Mouse (Mus musculus) embryo, embryonic 10 days (tissue): Measurements from ENCODE around the gene Pigr.

ENCODE experiments used
- DNase-seq: peaks from one replicate; pipeline ENCODE4 v3.0.0-alpha.2; 2015; ENCODE audit warnings: low spot score

The Pigr gene

GRCm38 (mm10) chr1:130826448-130826847 is at the start of gene Pigr:
Gene Pigr (plus strand): TSS chr1:130826684.
- DNase-seq = no peak

GRCm38 (mm10) chr1:130779867-130780266 is 46.6 kb upstream of the Pigr start:
- DNase-seq = no peak

GRCm38 (mm10) chr1:130784054-130784453 is 42.4 kb upstream of the Pigr start:
- peak; percentile 41 for DNase-seq

DNA sequence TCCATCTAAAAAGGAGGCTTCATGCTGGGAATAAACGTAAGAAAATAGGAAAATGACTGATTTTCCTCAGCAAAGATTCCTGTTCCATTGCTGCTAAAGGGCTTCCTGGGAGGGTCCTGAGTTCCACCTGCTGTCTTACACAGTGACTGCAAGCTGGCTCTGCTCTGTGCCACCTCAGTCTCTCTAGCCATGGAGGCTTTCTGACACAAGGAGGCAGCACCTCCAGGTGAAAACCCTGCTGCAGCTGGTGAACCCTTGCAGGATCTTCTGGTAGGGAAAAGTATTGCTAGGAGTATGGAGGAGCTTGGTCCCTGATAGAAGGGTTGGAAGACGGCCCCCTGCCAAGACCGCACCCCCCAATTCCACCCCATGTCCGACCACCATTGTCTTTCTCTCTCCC is 39.5 kb upstream of the Pigr start:
- no peak for DNase-seq

DNA sequence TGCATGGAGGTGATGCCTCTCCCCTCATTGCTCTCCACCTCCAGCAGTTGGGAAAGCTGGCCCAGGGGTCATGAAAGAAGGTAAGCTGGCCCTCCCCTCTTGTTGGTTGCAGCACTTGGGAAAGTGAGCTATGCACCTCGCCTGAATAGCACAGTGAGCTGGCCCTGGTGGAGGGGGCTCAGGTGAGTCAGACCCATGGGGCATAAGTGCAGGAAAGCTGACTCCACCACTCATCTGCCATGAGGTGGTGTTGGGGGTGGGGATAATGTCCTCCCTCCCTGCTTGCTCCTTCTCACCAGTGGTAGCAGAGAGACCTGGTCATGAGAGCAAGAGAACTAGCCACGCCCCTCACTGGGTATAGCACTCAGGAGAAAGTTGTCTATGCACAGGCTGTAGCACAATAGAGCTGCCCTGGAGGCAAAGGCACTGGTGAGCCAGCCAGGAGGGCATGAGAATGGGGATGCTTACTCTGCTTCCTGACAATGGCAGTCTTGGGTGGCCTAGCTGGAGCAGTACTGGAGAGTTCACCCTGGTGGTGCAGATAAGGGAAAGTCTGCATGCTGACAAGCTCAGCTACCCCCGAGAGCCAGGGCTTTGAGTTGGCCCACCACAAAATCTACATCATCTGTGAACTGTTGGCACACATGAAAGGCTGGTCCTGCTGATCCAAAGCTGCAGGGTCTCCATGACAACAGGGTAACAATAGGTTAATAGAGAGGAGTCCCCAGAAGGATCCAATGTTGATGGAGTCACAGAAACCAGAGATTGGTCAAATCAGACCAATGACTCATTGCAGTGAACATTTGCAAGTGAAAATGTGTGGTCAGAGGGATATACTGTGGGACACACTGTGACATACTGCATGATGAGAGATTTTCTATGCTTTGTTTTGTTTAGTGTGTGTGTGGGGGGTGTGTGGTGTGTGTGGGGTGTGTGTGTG is 36.7 kb upstream of the Pigr start:
- no peak for DNase-seq

- DNase-seq = no peak
Observed at GRCm38 (mm10) chr1:130795331-130795730, 31.2 kb upstream of the Pigr start.

DNA sequence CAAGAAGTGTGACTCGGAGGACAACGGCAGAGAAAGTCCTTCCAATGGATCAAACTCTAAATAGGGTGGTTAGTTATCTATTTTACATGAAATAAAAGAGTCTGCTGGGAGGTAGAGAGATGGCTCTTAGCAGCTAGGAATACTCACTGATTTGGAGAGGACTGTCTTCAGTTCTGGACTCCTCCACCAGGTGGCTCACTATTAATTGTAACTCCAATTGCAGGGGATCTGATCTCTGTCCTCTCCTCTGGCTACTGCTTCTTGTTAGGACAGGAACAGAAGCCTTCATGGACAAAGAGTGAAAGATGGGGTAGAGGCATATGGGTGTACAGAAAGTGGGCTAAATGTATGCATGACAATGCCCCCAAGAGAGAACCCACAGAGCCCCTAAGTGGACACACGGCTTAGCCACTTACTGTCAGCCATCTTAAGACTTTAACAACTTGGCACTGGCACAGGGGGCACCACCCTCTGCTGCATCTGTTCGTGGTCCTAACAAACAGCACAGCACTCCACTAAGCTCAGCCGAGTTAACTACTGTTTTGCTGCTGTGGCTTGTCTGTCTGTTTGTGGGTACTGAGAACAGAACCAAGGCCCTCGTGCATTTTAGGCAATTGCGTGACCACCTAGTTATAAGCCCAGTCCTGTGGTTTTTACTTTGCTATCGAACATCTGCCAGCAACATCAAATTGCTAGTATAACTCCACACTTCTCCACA is 29.4 kb upstream of the Pigr start:
- DNase-seq = peak; percentile 43

DNA sequence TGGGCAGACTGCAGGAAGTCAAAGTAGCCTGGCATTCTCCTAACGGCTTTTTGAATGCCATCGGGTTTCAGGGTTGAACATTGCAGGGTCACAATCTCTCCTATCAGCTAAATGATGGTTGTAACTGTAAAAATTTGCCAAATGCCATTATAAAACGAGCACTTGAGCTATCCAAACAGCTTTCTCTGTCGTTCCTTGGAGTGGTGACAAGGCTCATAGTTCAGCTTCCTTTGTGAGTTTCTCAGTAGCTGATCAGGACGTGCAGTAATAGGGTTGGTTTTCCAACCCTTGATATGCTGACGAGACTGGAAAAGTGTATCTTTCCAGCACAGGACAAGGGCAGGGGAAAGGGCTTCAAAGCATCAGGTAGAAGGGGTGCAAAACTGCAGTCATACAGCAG is 28.4 kb upstream of the Pigr start:
- no peak for DNase-seq

- no peak for DNase-seq
Observed at GRCm38 (mm10) chr1:130798551-130798950, 27.9 kb upstream of the Pigr start.

- DNase-seq = no peak
Observed at GRCm38 (mm10) chr1:130799399-130799798, 27.1 kb upstream of the Pigr start.

- no peak for DNase-seq
Observed at GRCm38 (mm10) chr1:130800602-130801001, 25.9 kb upstream of the Pigr start, which contains the start of gene Fcamr. Gene Fcamr (plus strand): TSS chr1:130800902.

GRCm38 (mm10) chr1:130801511-130801910 is 25.0 kb upstream of the Pigr start:
- DNase-seq = no peak

GRCm38 (mm10) chr1:130802976-130803375 is 23.5 kb upstream of the Pigr start:
- DNase-seq = no peak

GRCm38 (mm10) chr1:130804279-130804678 is 22.2 kb upstream of the Pigr start:
- DNase-seq = peak; percentile 7

DNA sequence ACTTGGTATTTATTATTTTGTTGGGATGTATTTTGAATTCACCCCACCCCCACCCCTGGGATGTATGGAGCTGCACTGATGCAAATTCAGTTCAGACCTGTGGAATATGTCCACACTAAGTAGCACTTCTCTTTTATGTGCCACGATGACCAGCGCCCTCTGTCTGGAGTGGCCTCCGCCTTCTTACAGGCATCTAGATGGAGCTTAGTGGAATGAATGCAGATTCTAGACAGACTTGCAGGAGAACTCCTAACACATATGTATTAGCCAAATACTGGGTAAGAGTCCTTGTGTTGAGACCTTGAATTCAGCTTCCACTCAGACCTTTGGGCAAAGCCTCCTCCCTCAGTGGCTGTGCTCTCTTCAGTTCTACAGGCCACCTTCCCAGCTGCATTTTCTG is 15.6 kb upstream of the Pigr start:
- DNase-seq = no peak

DNA sequence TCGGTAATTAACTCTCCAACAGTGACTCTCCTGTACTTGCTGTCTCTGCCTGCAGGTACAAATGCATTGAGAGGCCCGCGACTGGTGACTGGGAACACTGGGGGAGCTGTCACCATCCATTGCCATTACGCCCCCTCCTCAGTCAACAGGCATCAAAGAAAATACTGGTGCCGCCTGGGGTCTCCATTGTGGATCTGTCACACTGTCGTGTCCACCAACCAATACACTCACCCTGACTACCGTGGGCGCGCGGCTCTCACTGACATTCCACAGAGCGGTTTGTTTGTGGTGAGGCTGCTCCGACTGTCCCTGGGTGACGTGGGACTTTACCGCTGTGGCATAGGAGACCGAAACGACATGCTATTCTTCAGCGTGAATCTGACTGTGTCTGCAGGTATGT is 15.2 kb upstream of the Pigr start:
- no peak for DNase-seq

DNA sequence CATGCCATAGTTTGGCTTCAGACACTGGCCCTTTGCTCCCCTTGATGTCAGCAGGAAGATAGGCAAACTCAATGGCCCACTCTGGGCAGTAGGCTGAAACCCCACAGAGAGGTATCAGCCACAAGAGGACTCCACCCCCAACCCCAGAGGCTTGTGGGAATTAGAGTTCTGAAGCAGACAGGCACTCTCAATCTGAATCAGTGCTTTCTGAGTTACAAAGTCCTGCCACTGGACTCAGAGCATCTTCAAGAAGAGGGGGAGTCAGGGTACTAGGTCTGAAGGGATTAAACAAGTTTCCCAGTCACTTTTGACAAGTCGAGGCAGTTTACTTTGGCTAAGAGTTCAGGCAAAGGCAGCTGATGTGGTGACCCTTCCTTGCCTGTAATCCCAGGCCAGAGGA is 6.7 kb upstream of the Pigr start:
- no peak for DNase-seq

DNA sequence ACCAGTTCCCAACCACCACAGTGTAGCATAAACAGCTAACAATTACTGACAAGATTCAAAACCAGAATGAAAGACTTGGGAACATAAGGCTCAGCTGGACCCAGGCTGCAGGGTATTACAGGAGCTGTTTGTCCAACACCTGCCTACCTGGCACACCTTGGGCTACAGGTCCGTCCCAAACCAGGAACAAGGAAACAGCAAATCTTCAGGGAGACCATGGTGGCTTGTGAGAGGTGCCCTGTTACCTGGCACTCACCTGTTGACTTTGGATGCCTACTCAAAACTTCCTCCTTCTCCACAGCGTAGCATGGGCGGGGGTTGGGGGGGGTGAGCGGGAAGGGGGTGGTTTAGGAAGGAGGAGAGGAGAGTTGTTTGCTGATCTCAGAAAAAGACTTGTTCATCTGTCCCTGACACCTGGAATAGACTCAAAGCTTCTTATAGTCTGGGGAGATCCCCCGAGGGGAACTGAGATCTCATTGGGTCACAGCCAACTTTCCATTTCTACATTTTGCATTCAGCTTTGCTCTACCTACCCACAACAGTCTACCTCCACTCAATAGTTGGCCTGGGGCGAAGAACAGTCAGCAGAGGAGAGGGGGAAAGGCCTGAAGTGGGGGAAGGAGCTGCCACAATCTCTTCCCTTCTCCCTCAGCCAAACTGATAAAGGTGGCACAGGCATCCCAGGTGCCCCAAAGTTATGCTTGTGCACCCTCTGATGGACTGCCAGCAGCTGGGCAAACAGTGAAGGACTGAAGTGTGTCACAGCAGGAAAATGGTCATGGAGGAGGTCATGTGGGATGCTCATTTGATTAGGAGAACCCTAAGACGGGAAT is 6.0 kb upstream of the Pigr start:
- no peak for DNase-seq

DNA sequence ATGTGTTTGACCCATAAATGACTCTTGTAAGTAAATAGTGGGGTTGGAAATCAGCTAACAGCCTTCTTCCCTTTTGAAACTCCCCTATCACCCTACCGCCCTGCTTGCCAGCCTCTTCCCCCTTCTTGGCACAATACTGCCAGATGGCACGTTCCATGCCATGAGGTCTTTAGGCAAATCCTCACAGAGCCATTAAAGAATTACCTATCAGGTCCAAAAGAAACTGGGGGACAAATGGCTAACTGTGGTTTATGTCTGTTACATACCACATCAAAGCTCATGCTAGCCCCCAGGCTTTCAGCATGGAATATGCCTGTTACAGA is 5.4 kb upstream of the Pigr start:
- DNase-seq = no peak

DNA sequence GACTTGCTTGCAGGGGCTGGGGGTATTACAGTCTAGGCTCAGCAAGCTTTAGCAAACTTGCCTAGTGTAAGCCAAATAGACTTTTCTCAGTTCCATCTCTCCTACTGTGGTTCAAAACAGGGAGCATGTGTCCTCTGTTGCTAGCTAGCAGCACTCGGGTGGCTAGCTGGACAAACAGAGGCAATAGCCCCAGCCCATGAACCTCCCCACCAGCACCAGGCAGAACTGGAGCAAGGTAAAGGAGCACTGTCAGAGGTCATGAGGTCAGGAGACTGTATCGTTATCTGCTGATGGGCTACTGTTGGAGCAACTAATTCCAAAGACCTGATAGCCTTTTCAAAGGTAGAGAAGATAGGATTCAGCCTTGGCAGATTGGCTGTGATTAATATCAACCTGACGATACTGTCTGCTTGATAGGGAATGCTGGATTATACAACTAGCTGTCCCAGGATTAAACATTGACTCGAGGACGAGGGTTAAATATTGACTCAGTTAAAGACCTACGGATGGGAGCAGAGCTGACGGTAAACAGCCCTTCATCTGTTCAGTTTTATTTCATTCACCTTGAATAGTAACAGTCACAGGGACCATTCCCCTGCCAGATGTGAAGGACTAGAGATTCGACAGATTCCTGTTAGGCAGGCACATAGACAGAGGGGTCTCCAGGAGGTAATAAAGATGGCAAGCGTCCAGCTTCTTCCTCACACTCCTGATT is 4.4 kb upstream of the Pigr start:
- no peak for DNase-seq

GRCm38 (mm10) chr1:130828656-130829055 is 2.2 kb downstream of the Pigr start:
- no peak for DNase-seq
